Mouse (Mus musculus): ENCODE measurements around the gene Abcg2. TPM values are rescaled to one million over a fixed set of nuclear protein-coding genes. Genes with fewer than 3 reads are reported as not detected.

Abcg2 gene
- total RNA-seq, 2 experiments from 2014 or later, result 19.8 to 23.8 TPM

DNA sequence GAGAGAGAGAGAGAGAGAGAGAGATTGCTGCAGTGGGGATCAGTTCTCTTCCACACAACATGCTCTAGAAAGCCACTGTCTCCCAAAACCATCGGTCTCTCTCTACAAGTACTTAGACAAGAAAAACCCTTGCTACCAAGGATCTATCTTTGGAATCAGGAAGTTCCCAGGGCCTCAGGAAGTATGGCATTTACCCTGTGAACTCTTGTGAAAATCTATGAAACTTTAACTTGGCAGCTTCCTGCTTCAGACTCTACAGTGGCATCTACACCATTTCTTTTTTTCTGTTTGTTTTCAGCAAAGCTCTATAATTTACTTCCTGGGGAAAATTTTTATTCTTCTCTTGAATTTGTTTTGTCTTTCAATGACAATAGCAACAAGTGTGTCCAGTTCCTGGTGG lies 150.8 kb downstream of the Abcg2 start:
- no peak for DNase-seq (ENCODE audit: low spot score in 2 of 2)

More for the DNA sequence above, 150.8 kb downstream of the Abcg2 start:
- Histone ChIP-seq H3K4me3 (no peak overlapping the region), H3K27ac (no peak overlapping the region)
- TF ChIP-seq CTCF (conservative IDR thresholded peaks at IDR 0.05), result no peak

Other genes with a start within 250 kb of the Abcg2 start
- gene Vmn1r30, start 141.1 kb upstream of the Abcg2 start, total RNA-seq (2021), result not detected
- gene Vmn1r31, start 109.2 kb upstream of the Abcg2 start, total RNA-seq (2021), result not detected
- gene Herc3, start 246.9 kb downstream of the Abcg2 start, total RNA-seq (2021), result 100 to 1,000 TPM; 245 to 249 TPM

Measured in layer of hippocampus, adult 2 months (tissue).